Mouse (Mus musculus): ENCODE measurements at regions not wholly inside any gene's neighbourhood (a gene's known extent, or its start where the extent isn't known, plus 50 kb on each side); places are given as distances from the start of the nearest gene placed in this dataset.

DNA sequence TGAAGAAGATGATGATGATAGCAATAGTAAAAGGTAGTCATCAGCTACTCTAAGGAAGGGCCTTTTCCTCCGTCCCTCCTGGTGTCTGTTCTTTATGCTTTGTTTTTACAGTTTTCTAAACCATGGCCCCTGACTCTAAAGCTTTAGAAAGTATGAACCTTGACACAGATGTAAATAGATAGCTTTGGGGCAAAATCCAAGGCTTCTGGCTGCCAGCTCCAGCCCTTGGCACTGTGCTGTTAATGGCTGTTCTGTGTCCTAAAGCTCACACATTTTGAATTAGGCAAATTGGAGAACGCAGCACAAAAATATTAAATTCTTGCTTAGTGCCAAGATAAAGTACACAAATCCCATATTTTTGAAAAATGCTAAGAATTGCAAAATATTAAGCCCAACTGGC is 155.8 kb upstream of the F930015N05Rik start:
- Histone ChIP-seq H3K27ac (replicated peaks in 1 of 2; ENCODE audit: control insufficient read depth in 1 of 2, insufficient read depth in 1 of 2, low read depth in 2 of 2, low read length in 2 of 2) (no peak overlapping the region), H3K4me3 (ENCODE audit: control insufficient read depth in 1 of 2, insufficient read depth in 1 of 2, low read depth in 1 of 2, low read length in 2 of 2) (no peak overlapping the region), H3K36me3 (ENCODE audit: control insufficient read depth, insufficient read depth, low read length) (no peaks in the 10 kb centered on the region), H3K4me2 (ENCODE audit: low read length) (no peak overlapping the region), H3K27me3 (ENCODE audit: control insufficient read depth, insufficient read depth, low read length) (peaks cover 43% of the 10 kb centered on the region), H3K9me3 (ENCODE audit: control insufficient read depth, low read length) (no peaks in the 10 kb centered on the region), H3K9ac (ENCODE audit: low read length) (no peak overlapping the region), H3K4me1 (ENCODE audit: control insufficient read depth in 2 of 2, insufficient read depth in 2 of 2, low read length in 2 of 2) (peaks cover 0 to 2% of the 10 kb centered on the region in 2 experiments; a peak in 2 of 4 replicates)
- 86% methylated on average over 2 of the region's 2 CpGs for WGBS
- ATAC-seq (ENCODE audit: insufficient number of reproducible peaks, insufficient read depth, low FRiP score, low read depth), result no peak

GRCm38 (mm10) chr11:64597305-64597704 is 160.9 kb upstream of the F930015N05Rik start:
- Histone ChIP-seq H3K9ac (ENCODE audit: low read length) (no peak overlapping the region), H3K9me3 (ENCODE audit: control insufficient read depth, low read length) (no peaks in the 10 kb centered on the region), H3K27me3 (ENCODE audit: control insufficient read depth, insufficient read depth, low read length) (peaks cover 44% of the 10 kb centered on the region), H3K36me3 (ENCODE audit: control insufficient read depth, insufficient read depth, low read length) (no peaks in the 10 kb centered on the region), H3K4me2 (ENCODE audit: low read length) (no peak overlapping the region), H3K27ac (replicated peaks in 1 of 2; ENCODE audit: control insufficient read depth in 1 of 2, insufficient read depth in 1 of 2, low read depth in 2 of 2, low read length in 2 of 2) (no peak overlapping the region), H3K4me1 (ENCODE audit: control insufficient read depth in 2 of 2, insufficient read depth in 2 of 2, low read length in 2 of 2) (peaks cover 14 to 26% of the 10 kb centered on the region in 2 experiments), H3K4me3 (ENCODE audit: control insufficient read depth in 1 of 2, insufficient read depth in 1 of 2, low read depth in 1 of 2, low read length in 2 of 2) (no peak overlapping the region)
- 88% methylated on average over 4 of the region's 4 CpGs for WGBS
- no peak for ATAC-seq (ENCODE audit: insufficient number of reproducible peaks, insufficient read depth, low FRiP score, low read depth)

- ATAC-seq (ENCODE audit: insufficient number of reproducible peaks, insufficient read depth, low FRiP score, low read depth), result peak; percentile 70
- 13% methylated on average over 3 of the region's 3 CpGs for WGBS
- Histone ChIP-seq H3K27me3 (ENCODE audit: control insufficient read depth, insufficient read depth, low read length) (peaks cover 39% of the 10 kb centered on the region), H3K27ac (replicated peaks in 1 of 2; ENCODE audit: control insufficient read depth in 1 of 2, insufficient read depth in 1 of 2, low read depth in 2 of 2, low read length in 2 of 2) (no peak overlapping the region), H3K9me3 (ENCODE audit: control insufficient read depth, low read length) (no peaks in the 10 kb centered on the region), H3K4me3 (ENCODE audit: control insufficient read depth in 1 of 2, insufficient read depth in 1 of 2, low read depth in 1 of 2, low read length in 2 of 2) (no peak overlapping the region), H3K4me1 (ENCODE audit: control insufficient read depth in 2 of 2, insufficient read depth in 2 of 2, low read length in 2 of 2) (peaks cover 14 to 26% of the 10 kb centered on the region in 2 experiments), H3K4me2 (ENCODE audit: low read length) (no peak overlapping the region), H3K36me3 (ENCODE audit: control insufficient read depth, insufficient read depth, low read length) (no peaks in the 10 kb centered on the region), H3K9ac (ENCODE audit: low read length) (no peak overlapping the region)
These were observed 162.7 kb upstream of the F930015N05Rik start for GRCm38 (mm10) chr11:64599178-64599577.

DNA sequence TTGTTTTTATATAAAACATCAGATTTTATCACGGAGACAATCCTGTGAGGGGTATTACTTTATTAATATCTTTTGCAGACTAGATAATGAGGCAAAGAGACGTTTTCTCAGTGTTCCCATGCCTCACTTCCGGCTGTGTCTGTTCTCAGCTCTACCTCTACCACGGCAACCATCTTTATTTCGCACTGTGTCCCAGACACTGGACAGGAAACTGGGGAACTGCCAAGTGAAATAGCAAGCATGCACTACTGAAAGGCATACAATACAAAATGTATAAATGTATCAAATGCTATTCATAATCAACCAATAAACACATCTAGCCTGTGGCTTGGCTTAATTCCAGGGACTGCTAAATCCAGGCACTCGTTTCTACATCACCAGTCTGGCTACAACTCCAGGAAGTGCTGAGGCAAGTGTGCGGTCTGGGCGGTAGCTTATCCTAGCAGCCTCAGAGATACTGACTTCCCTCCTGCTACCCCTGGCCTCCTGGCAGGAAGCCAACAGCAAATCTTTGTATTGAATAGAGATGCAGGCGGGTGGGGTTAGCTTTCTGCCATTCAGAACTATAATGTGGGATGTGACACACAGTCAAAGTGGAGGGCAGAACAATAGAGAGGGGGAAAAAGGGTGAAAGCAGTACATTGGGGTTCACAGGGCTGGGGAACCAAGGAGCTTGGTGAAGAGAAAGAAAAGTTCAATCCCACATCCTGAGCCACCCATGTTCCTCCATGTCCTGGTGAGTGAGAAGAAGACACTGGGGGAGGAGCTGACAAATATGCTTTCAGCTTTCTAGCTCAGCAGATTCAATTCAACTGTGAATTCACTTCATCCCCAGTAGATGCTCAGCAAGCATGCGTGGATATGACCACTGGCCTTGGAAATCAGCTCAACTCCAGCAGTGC is 164.0 kb upstream of the F930015N05Rik start:
- peaks cover 14 to 26% of the 10 kb centered on the region in 2 experiments for H3K4me1 ChIP-seq (ENCODE audit: control insufficient read depth in 2 of 2, insufficient read depth in 2 of 2, low read length in 2 of 2)
- H3K27ac ChIP-seq (replicated peaks in 1 of 2; ENCODE audit: control insufficient read depth in 1 of 2, insufficient read depth in 1 of 2, low read depth in 2 of 2, low read length in 2 of 2), result peak overlapping the region; percentile 66 to 78
- no peaks in the 10 kb centered on the region for H3K36me3 ChIP-seq (ENCODE audit: control insufficient read depth, insufficient read depth, low read length)
- ATAC-seq (ENCODE audit: insufficient number of reproducible peaks, insufficient read depth, low FRiP score, low read depth), result peak; percentile 91
- no peak overlapping the region for H3K9ac ChIP-seq (ENCODE audit: low read length)
- peaks cover 26% of the 10 kb centered on the region for H3K27me3 ChIP-seq (ENCODE audit: control insufficient read depth, insufficient read depth, low read length)
- no peaks in the 10 kb centered on the region for H3K9me3 ChIP-seq (ENCODE audit: control insufficient read depth, low read length)
- H3K4me2 ChIP-seq (ENCODE audit: low read length), result peak overlapping the region; percentile 29
- WGBS, result 29% methylated on average over 10 of the region's 10 CpGs
- H3K4me3 ChIP-seq (ENCODE audit: control insufficient read depth in 1 of 2, insufficient read depth in 1 of 2, low read depth in 1 of 2, low read length in 2 of 2), result no peak overlapping the region

GRCm38 (mm10) chr11:64609043-64609442 is 172.6 kb upstream of the F930015N05Rik start:
- WGBS, result 42% methylated on average over 2 of the region's 2 CpGs
- Histone ChIP-seq H3K4me2 (ENCODE audit: low read length) (no peak overlapping the region), H3K9me3 (ENCODE audit: control insufficient read depth, low read length) (peaks cover 10% of the 10 kb centered on the region; the same call in 1 of the 2 replicates), H3K4me1 (ENCODE audit: control insufficient read depth in 2 of 2, insufficient read depth in 2 of 2, low read length in 2 of 2) (no peaks in the 10 kb centered on the region), H3K27me3 (ENCODE audit: control insufficient read depth, insufficient read depth, low read length) (peaks cover 50% of the 10 kb centered on the region), H3K36me3 (ENCODE audit: control insufficient read depth, insufficient read depth, low read length) (no peaks in the 10 kb centered on the region), H3K4me3 (ENCODE audit: control insufficient read depth in 1 of 2, insufficient read depth in 1 of 2, low read depth in 1 of 2, low read length in 2 of 2) (no peak overlapping the region), H3K9ac (ENCODE audit: low read length) (no peak overlapping the region), H3K27ac (replicated peaks in 1 of 2; ENCODE audit: control insufficient read depth in 1 of 2, insufficient read depth in 1 of 2, low read depth in 2 of 2, low read length in 2 of 2) (no peak overlapping the region)
- 0 out of 2 replicates have a peak, but pooled peaks have one; percentile 39 for ATAC-seq (ENCODE audit: insufficient number of reproducible peaks, insufficient read depth, low FRiP score, low read depth)

DNA sequence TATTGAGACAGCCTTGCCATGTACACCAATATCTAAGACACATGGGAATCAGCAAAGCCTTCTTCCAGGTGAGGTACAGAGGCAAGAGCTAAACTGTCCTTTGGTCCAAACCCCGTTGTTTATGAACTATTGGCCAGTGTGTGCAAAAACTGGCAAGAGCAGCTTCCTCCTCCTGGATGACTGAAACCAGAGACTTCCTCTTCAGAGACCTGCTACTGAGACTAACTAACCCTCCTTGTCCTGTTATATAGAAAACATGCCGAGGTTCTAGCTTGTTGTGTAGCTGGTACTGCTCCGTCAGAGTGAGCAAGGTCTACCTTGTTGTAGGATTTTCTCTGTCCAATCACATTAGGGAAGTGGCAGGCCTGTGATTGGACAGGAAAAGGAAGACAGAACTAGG is 174.3 kb upstream of the F930015N05Rik start:
- Histone ChIP-seq H3K27me3 (ENCODE audit: control insufficient read depth, insufficient read depth, low read length) (peaks cover 64% of the 10 kb centered on the region), H3K36me3 (ENCODE audit: control insufficient read depth, insufficient read depth, low read length) (no peaks in the 10 kb centered on the region), H3K9me3 (ENCODE audit: control insufficient read depth, low read length) (peaks cover 10% of the 10 kb centered on the region; the same call in 1 of the 2 replicates), H3K4me1 (ENCODE audit: control insufficient read depth in 2 of 2, insufficient read depth in 2 of 2, low read length in 2 of 2) (no peaks in the 10 kb centered on the region), H3K4me3 (ENCODE audit: control insufficient read depth in 1 of 2, insufficient read depth in 1 of 2, low read depth in 1 of 2, low read length in 2 of 2) (no peak overlapping the region), H3K9ac (ENCODE audit: low read length) (no peak overlapping the region), H3K4me2 (ENCODE audit: low read length) (no peak overlapping the region), H3K27ac (replicated peaks in 1 of 2; ENCODE audit: control insufficient read depth in 1 of 2, insufficient read depth in 1 of 2, low read depth in 2 of 2, low read length in 2 of 2) (no peak overlapping the region)
- no peak for ATAC-seq (ENCODE audit: insufficient number of reproducible peaks, insufficient read depth, low FRiP score, low read depth)
- 71% methylated on average over 3 of the region's 3 CpGs for WGBS

DNA sequence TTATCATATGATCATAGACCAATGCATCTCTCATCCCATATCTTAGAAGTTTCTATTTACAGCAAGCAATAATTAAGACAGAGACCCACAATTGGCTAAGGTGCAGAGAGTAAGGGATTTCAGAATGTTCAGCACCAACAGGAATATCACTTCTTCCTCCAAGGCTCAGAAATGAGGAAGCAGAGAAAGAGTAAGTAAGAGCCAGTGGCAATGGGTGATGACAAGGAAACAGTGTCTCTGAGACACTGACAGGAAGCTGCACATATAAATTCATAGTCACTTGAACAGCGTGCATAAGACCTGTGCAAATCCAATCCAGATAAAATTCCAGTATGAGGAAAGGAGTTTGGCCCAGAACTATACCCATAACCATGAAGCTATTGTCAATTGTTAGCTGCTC is 178.7 kb upstream of the F930015N05Rik start:
- no peaks in the 10 kb centered on the region for H3K36me3 ChIP-seq (ENCODE audit: control insufficient read depth, insufficient read depth, low read length)
- peaks cover 10% of the 10 kb centered on the region; the same call in 1 of the 2 replicates for H3K9me3 ChIP-seq (ENCODE audit: control insufficient read depth, low read length)
- H3K4me3 ChIP-seq (ENCODE audit: control insufficient read depth in 1 of 2, insufficient read depth in 1 of 2, low read depth in 1 of 2, low read length in 2 of 2), result no peak overlapping the region
- whole genome bisulfite sequencing, result 67% methylated on average over 1 of the region's 1 CpGs
- no peak overlapping the region for H3K4me2 ChIP-seq (ENCODE audit: low read length)
- no peak overlapping the region for H3K27ac ChIP-seq (replicated peaks in 1 of 2; ENCODE audit: control insufficient read depth in 1 of 2, insufficient read depth in 1 of 2, low read depth in 2 of 2, low read length in 2 of 2)
- no peak overlapping the region for H3K9ac ChIP-seq (ENCODE audit: low read length)
- ATAC-seq (ENCODE audit: insufficient number of reproducible peaks, insufficient read depth, low FRiP score, low read depth), result no peak
- H3K4me1 ChIP-seq (ENCODE audit: control insufficient read depth in 2 of 2, insufficient read depth in 2 of 2, low read length in 2 of 2), result no peaks in the 10 kb centered on the region
- peaks cover 79% of the 10 kb centered on the region for H3K27me3 ChIP-seq (ENCODE audit: control insufficient read depth, insufficient read depth, low read length)

Measured in heart, embryonic 14.5 days (tissue).